Mouse (Mus musculus): Measurements from ENCODE around the gene Th.

The Th gene

GRCm38 (mm10) chr7:142893296-142893695, 37.6 kb downstream of the Th start:
- DNase-seq (ENCODE audit: low read depth, low spot score) = no peak
- Histone ChIP-seq H3K36me3 (ENCODE audit: control insufficient read depth, insufficient read depth, low read length, poor library complexity, severe bottlenecking) (no peaks in the 10 kb centered on the region), H3K27me3 (ENCODE audit: control insufficient read depth, insufficient read depth, low read length, poor library complexity, severe bottlenecking) (no peaks in the 10 kb centered on the region)

GRCm38 (mm10) chr7:142869419-142870163, 61.3 kb downstream of the Th start:
- H3K27me3 ChIP-seq (ENCODE audit: control insufficient read depth, insufficient read depth, low read length, poor library complexity, severe bottlenecking) = no peaks in the 10 kb centered on the region
- no peak for DNase-seq (ENCODE audit: low read depth, low spot score)
- H3K36me3 ChIP-seq (ENCODE audit: control insufficient read depth, insufficient read depth, low read length, poor library complexity, severe bottlenecking) = no peaks in the 10 kb centered on the region

- Histone ChIP-seq H3K36me3 (ENCODE audit: control insufficient read depth, insufficient read depth, low read length, poor library complexity, severe bottlenecking) (no peaks in the 10 kb centered on the region), H3K27me3 (ENCODE audit: control insufficient read depth, insufficient read depth, low read length, poor library complexity, severe bottlenecking) (no peaks in the 10 kb centered on the region)
- peak; percentile 42 for DNase-seq (ENCODE audit: low read depth, low spot score)
Measured at GRCm38 (mm10) chr7:142850681-142851080, 80.2 kb downstream of the Th start.

All from splenic B cell, adult 2 months (primary cell).